Mouse (Mus musculus): Measurements from ENCODE around the gene Pycr1.

- TF ChIP-seq CTCF (IDR thresholded peaks at IDR 0.05; ENCODE audit: low read depth, low read length) (no peak), POLR2A (IDR thresholded peaks at IDR 0.05; ENCODE audit: insufficient read depth, low read length) (no peak)
Measured at GRCm38 (mm10) chr11:120609250-120609649, 34.3 kb downstream of the Pycr1 start.

Data from ES-Bruce4 (cell line).